Mouse (Mus musculus): Measurements from ENCODE around the gene 1700011M02Rik. TPM values are rescaled to one million over a fixed set of nuclear protein-coding genes. Genes with fewer than 3 reads are reported as not detected.
"Not testable (repeated sequence)": the region's sequence is repeated elsewhere in the genome, so short reads cannot be mapped to it uniquely, and the experiment has no call there.

The 1700011M02Rik gene
- polyA plus RNA-seq (2016; fragmentation: Nextera tagmentation; extraction: Ambion mirVana), result not detected in 2 replicates

DNA sequence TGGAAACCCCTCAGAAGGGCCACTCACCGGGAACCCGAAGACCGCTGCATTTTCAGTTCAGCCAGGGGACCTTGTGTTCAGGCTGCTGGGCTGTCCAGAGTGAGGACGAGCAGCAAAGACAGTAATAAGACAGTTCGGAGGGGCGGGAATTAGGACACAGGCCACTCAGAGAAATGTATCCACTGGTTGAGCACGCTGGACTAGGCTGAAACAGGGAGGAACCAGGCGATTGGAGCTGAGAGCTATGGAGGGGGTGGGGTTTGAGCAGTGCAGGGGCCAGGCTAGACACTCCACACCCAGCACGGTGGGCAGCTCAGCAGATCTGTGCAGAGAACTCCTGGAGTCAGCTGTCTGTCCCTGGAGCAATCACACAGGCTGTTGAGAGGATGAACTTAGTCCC is at the start of gene 1700011M02Rik, which contains the start of gene Dmrtc1a:
Gene 1700011M02Rik, plus strand, starts transcription at position 319 of the 400 bp plus-strand sequence.
Gene Dmrtc1a, minus strand, starts transcription at position 101 of the 400 bp plus-strand sequence.
- not testable (repeated sequence) for H3K27ac ChIP-seq; H3K36me3 ChIP-seq; H3K4me1 ChIP-seq; H3K9me3 ChIP-seq; H3K4me3 ChIP-seq; DNase-seq (ENCODE audit: low spot score)
- 87% methylated on average over 9 of the region's 9 CpGs for WGBS
- H3K27me3 ChIP-seq (ENCODE audit: insufficient read depth, poor library complexity, severe bottlenecking), result peaks cover 11% of the 10 kb centered on the region; the same call in 1 of the 2 replicates

DNA sequence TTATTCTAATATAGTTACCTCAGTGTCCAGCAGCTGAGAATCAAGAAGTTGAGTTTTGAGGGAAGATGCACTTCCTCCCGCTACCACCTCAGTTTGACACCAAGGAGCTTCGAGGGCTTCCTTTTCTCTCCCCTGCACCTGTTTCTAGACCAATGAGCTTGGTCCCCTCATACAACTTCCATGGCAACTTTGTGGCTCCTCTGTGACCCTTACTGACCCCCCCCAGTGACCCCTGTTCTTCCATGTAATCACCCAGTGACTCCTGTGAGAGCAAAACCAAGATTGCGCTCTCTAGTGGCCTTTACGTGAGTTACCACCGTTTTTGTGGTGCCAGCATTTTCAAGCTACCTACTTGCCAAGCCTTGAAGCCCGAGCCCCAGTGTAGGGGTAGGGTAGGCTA is 40.8 kb upstream of the 1700011M02Rik start, which contains the start of gene 1700031F05Rik:
Gene 1700031F05Rik, minus strand, starts transcription at position 101 of the 400 bp plus-strand sequence.
- no peaks in the 10 kb centered on the region for H3K4me1 ChIP-seq
- 83% methylated on average over 6 of the region's 6 CpGs for WGBS
- no peak within 1 kb of the TSS for H3K27ac ChIP-seq
- H3K4me3 ChIP-seq, result no peak within 1 kb of the TSS
- H3K36me3 ChIP-seq, result no peaks in the 10 kb centered on the region
- DNase-seq (ENCODE audit: low spot score), result no peak
- peaks cover 8% of the 10 kb centered on the region; the same call in 1 of the 2 replicates for H3K27me3 ChIP-seq (ENCODE audit: insufficient read depth, poor library complexity, severe bottlenecking)
- H3K9me3 ChIP-seq, result no peaks in the 10 kb centered on the region

DNA sequence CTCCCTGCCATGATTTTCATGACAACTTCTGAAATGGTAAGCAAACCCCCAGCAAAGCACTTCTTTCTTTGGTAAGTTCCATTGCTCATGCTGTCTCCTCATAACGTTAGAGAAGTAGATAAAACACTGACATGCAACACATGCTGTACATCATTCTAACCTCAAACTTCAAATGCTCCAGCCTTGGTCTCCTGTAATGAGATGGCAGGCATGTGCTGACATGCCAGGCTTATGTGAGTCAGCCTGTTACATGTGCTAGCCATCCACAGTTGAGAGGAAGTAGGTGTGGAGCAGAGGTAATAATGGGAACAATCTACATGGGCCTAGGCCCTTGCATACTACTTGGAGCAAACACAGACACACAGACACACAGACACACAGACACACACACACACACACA is 6.1 kb downstream of the 1700011M02Rik start:
- not testable (repeated sequence) for H3K4me1 ChIP-seq; H3K9me3 ChIP-seq; H3K27ac ChIP-seq; H3K36me3 ChIP-seq; H3K4me3 ChIP-seq; H3K27me3 ChIP-seq (ENCODE audit: insufficient read depth, poor library complexity, severe bottlenecking); DNase-seq (ENCODE audit: low spot score)
- 58% methylated on average over 1 of the region's 1 CpGs for WGBS

DNA sequence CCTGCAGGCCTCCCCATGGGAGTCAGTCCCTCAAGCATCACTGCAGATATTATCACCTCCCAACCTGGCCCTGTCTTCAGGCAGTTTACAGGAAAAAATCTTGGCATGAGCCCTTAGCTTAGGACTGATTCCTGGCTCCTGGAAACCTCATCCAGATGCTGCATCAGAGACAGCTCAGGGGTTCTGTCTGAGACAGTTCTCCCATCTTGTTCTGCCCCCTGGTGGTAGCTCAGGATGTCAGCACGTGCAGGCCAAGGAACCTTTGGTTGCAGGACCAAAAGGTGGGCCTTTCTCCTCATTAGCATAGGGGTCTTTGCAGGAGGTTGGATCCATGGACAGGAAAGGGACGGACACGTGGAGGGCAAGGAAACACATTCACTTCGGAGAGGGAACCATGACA is 18.0 kb downstream of the 1700011M02Rik start:
- H3K27ac ChIP-seq; H3K36me3 ChIP-seq; H3K9me3 ChIP-seq; H3K4me3 ChIP-seq; H3K4me1 ChIP-seq; DNase-seq (ENCODE audit: low spot score): not testable (repeated sequence)
- WGBS, result 19% methylated on average over 4 of the region's 4 CpGs
- H3K27me3 ChIP-seq (ENCODE audit: insufficient read depth, poor library complexity, severe bottlenecking), result peaks cover 24% of the 10 kb centered on the region; the same call in 1 of the 2 replicates

DNA sequence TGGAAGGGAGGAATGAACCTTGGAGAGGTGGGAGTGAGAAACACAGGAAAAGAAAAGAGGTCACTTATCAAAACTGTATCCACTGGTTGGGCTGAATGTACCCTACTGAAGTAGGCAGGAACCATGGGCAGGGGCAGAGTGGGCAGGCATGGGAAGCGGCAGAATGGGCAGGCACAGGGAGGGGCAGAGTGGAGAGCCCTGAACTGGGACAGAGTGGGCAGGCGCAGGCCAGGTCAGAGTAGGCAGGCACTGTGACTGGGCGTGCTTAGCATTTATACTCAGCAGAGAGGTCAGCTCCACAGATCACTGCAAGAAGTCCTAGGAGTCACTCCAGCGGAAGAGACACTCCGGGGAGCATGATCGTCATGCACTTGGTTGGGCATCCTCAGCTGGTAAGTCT is 19.4 kb downstream of the 1700011M02Rik start, which contains the start of gene 1700018G05Rik:
Gene 1700018G05Rik, plus strand, starts transcription at position 301 of the 400 bp plus-strand sequence.
- H3K4me3 ChIP-seq; H3K36me3 ChIP-seq; H3K27ac ChIP-seq; DNase-seq (ENCODE audit: low spot score); H3K4me1 ChIP-seq; H3K9me3 ChIP-seq: not testable (repeated sequence)
- peaks cover 20% of the 10 kb centered on the region for H3K27me3 ChIP-seq (ENCODE audit: insufficient read depth, poor library complexity, severe bottlenecking)
- 86% methylated on average over 6 of the region's 6 CpGs for WGBS

DNA sequence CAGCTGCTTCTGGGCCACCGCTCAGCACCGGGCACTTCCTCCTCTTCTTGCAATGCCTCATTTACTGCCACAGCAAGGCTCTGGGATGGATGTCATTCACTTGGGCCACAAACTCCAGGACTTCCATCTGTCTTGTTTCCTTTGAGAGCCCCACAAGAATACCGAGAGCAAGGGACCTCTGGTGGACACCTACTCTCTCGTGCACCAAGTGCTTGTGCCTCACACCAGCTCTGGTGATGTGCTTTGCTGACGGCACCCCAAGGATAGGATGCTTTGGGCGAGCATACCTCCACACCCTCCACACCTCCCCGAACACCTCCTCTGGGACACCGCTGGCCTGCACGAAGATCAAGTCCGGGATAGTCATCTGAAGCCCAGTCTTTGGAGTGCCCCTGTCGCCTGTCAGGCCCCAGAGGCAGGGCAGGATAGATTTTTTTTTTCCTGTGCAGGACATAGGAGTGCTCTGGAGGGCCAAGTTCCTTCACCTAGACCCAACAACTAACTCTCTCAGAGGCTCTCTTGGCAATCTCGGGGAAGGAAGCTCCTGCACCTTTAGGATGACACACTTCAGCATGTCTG is 24.4 kb downstream of the 1700011M02Rik start:
- Histone ChIP-seq H3K4me1 (no peaks in the 10 kb centered on the region), H3K27me3 (ENCODE audit: insufficient read depth, poor library complexity, severe bottlenecking) (peaks cover 50% of the 10 kb centered on the region), H3K36me3 (no peaks in the 10 kb centered on the region), H3K9me3 (no peaks in the 10 kb centered on the region), H3K4me3 (peak overlapping the region; percentile 69), H3K27ac (no peak overlapping the region)
- DNase-seq (ENCODE audit: low spot score), result no peak
- WGBS, result 50% methylated on average over 12 of the region's 12 CpGs

DNA sequence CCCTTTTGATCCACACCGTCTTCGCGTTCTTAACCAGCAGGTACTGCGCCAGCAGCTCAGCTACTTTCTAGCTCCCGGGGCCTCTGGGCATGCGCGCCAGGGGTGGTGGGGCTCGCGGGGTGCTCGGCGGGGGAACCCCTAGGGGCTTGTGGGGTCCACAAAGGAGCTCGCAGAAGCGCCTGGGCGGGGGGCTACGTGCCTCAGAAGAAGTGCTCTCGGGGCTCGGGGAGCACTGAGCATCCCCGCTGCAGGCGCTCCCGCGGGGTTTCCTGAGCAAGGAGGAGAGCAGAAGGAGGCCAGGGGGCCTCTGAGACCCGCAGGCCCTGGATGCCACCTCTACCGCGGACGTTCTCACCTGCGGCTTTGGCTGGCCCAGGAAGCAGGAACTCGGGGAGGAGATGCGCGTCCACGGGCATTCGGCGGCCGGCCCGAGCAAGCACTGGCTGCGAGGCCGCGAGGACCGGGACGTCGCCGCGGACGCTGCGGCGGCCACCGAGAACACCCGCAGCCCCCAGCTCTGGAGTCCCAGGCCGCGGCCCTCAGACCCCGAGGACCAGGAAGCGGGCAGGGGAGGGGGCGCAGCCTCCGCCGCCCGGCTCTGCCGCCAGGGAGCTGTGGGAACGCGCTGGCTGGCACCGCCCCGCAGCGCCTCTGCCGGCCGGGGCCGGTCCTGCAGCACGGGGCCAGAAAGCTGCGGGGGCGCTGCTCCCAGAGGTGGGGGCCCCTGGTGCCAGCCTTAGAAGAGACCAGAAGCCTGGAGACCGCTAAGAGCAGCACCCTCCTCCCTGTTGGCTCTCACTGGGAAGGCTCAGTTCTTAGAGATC is 25.1 kb downstream of the 1700011M02Rik start:
- Histone ChIP-seq H3K27me3 (ENCODE audit: insufficient read depth, poor library complexity, severe bottlenecking) (peaks cover 43% of the 10 kb centered on the region), H3K27ac (peak overlapping the region; percentile 77), H3K4me3 (peak overlapping the region; percentile 69), H3K9me3 (no peaks in the 10 kb centered on the region), H3K4me1 (no peaks in the 10 kb centered on the region), H3K36me3 (no peaks in the 10 kb centered on the region)
- 29% methylated on average over 64 of the region's 68 CpGs for WGBS
- peak; percentile 74 for DNase-seq (ENCODE audit: low spot score)

DNA sequence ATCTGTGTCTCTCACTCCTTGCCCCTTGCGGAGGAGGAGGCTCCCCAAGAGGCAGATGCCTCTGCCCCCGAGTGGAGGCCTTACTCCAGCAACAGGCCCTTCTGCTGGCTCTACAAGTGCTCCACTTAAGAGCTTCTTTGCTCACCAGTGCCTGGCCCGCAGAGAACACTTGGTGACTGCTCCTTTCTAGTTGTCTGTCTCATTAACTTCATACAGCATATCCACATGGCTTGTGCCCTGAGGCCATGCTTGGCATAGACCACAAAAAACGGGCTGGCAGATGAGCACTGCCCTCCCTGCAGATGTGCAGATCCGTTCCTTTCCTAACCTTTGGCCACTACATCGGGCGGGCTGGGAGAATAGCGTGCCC is 25.7 kb downstream of the 1700011M02Rik start:
- Histone ChIP-seq H3K27me3 (ENCODE audit: insufficient read depth, poor library complexity, severe bottlenecking) (peaks cover 39% of the 10 kb centered on the region), H3K27ac (no peak overlapping the region)
- WGBS, result 51% methylated on average over 8 of the region's 8 CpGs

DNA sequence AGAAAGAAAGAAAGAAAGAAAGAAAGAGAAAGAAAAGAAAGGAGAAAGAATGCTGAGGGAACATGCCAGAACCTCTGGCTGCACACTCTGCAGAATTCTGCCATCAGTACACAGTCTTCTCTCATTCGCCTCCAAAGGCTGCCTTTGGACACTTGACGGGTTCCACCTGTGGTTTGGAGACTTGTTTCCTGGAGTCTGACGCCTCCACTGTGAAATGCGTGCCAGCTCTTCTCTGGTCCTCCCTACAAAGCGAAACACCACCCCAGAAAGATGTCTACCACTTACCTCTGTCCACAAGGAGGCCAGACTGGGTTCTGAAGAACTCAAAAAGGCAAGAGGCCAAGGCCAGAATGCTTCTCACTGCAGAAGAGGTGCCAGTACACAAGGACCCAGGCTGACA is 28.0 kb downstream of the 1700011M02Rik start:
- no peak overlapping the region for H3K4me3 ChIP-seq
- H3K27me3 ChIP-seq (ENCODE audit: insufficient read depth, poor library complexity, severe bottlenecking), result peaks cover 39% of the 10 kb centered on the region
- H3K4me1 ChIP-seq, result no peaks in the 10 kb centered on the region
- no peak overlapping the region for H3K27ac ChIP-seq
- no peaks in the 10 kb centered on the region for H3K9me3 ChIP-seq
- no peaks in the 10 kb centered on the region for H3K36me3 ChIP-seq
- DNase-seq (ENCODE audit: low spot score), result no peak
- 47% methylated on average over 5 of the region's 5 CpGs for WGBS

More for the DNA sequence above, 25.7 kb downstream of the 1700011M02Rik start:
- no peak for DNase-seq (ENCODE audit: low spot score)
- Histone ChIP-seq H3K4me3 (peak overlapping the region; percentile 69), H3K4me1 (no peaks in the 10 kb centered on the region), H3K9me3 (no peaks in the 10 kb centered on the region), H3K36me3 (no peaks in the 10 kb centered on the region)

DNA sequence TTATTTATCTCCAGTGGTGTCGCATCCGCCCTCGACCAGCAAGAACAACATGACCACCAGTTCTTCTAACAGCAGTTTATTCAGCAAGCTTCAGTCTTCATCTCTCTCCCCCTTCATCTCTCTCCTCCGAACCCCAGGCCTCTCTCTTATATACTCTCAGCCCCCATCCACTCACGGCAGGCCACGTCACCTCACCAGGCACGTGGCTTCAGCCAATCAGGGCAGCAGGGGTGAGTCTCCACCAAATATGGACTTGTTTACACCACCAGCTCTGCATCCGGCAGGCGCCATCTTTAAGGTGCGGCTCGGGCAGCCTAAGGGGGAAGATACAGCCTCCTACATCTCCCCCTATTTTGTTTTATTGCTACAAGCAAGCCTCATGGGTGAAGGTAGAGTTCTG is 41.4 kb downstream of the 1700011M02Rik start:
- not testable (repeated sequence) for H3K36me3 ChIP-seq; H3K27ac ChIP-seq; H3K4me1 ChIP-seq; H3K4me3 ChIP-seq; DNase-seq (ENCODE audit: low spot score); H3K9me3 ChIP-seq
- peaks cover 22% of the 10 kb centered on the region; the same call in 1 of the 2 replicates for H3K27me3 ChIP-seq (ENCODE audit: insufficient read depth, poor library complexity, severe bottlenecking)
- 85% methylated on average over 11 of the region's 11 CpGs for WGBS

DNA sequence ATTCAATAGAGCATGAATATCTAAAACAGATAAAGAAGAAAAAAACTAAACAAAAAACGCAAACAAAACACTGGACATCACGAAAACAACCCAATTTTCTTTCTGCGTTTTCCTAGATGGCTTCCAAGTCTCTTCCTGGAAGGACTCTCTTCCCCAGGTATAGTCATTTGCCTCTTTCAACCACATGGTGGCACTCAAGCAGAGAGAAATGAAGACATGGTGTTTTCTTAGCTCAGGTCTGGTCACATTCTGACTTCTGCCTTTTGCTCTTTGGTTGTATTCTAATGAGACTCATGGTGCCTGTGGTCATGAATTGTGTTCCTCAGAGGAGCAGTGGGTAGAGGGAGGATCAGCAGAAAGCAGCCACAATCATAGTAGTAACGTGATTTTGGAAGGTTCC is 50.2 kb downstream of the 1700011M02Rik start:
- Histone ChIP-seq H3K27ac (no peak overlapping the region), H3K4me1 (no peaks in the 10 kb centered on the region), H3K9me3 (no peaks in the 10 kb centered on the region), H3K4me3 (no peak overlapping the region), H3K27me3 (ENCODE audit: insufficient read depth, poor library complexity, severe bottlenecking) (peaks cover 10% of the 10 kb centered on the region; the same call in 1 of the 2 replicates), H3K36me3 (no peaks in the 10 kb centered on the region)
- WGBS, result 36% methylated on average over 4 of the region's 4 CpGs
- DNase-seq (ENCODE audit: low spot score), result no peak

Data from heart, embryonic 10.5 days (tissue).